Mouse (Mus musculus) lung, embryonic 14.5 days (tissue): ENCODE data around the gene Ppm1h. TPM values are rescaled to one million over a fixed set of nuclear protein-coding genes. Genes with fewer than 3 reads are reported as not detected.

Experiments
- ATAC-seq: fragments of 200-750 bp; cut with Nextera tagmentation; 2 replicates; pipeline ENCODE4 v1.8.0; 2017; ENCODE audit warnings: mild to moderate bottlenecking, moderate TSS enrichment, moderate library complexity; ENCODE audit not compliant: insufficient read depth
- DNase-seq: peaks from one replicate; pipeline ENCODE4 v3.0.0-alpha.2; 2015
- H3K27ac ChIP-seq: fragments of 300-500 bp; sonication (generic); 2 replicates; pipeline ENCODE4 v1.5.1; 2014; ENCODE audit warnings: low read depth, mild to moderate bottlenecking, moderate library complexity
- H3K27me3 ChIP-seq: fragments of 300-500 bp; sonication (generic); 2 replicates; pipeline ENCODE4 v1.6.1; 2014; ENCODE audit warnings: low read length, control low read depth; ENCODE audit not compliant: insufficient read depth
- H3K36me3 ChIP-seq: fragments of 300-500 bp; sonication (generic); 2 replicates; pipeline ENCODE4 v1.6.1; 2014; ENCODE audit warnings: control low read depth; ENCODE audit not compliant: insufficient read depth
- H3K4me1 ChIP-seq: fragments of 300-500 bp; sonication (generic); 2 replicates; pipeline ENCODE4 v1.6.1; 2014; ENCODE audit warnings: antibody characterized with exemption, control low read depth; ENCODE audit not compliant: insufficient read depth
- H3K4me2 ChIP-seq: fragments of 300-500 bp; sonication (generic); 2 replicates; pipeline ENCODE4 v1.6.1; 2014; ENCODE audit warnings: mild to moderate bottlenecking
- H3K4me3 ChIP-seq: fragments of 300-500 bp; sonication (generic); 2 replicates; pipeline ENCODE4 v1.5.1; 2014; ENCODE audit warnings: low read depth, low read length
- H3K9ac ChIP-seq: fragments of 300-500 bp; sonication (generic); 2 replicates; pipeline ENCODE4 v1.6.1; 2014
- H3K9me3 ChIP-seq: fragments of 300-500 bp; sonication (generic); 2 replicates; pipeline ENCODE4 v1.6.1; 2016; ENCODE audit warnings: low read depth, low read length, control low read depth
- CTCF ChIP-seq: IDR thresholded peaks from 2 replicates; pipeline ENCODE4 v1.5.1; 2016; ENCODE audit warnings: antibody characterized with exemption, low read depth
- WGBS: fragments of 180-500 bp; shearing (Covaris S2); extraction: QIAGEN DNeasy Blood & Tissue Kit; methylation state at CpG from one replicate; pipeline ENCODE4 v1.1.7; 2014; 5-methylcytosine and 5-hydroxymethylcytosine counted together
- polyA plus RNA-seq: library from polyadenylated mRNA; unstranded; fragments of >200 nt; fragmentation: Nextera tagmentation; extraction: Ambion mirVana; gene quantifications from 2 replicates; pipeline ENCODE4 v1.2.1, GENCODE M21; 2014

The Ppm1h gene
- polyA plus RNA-seq, 1 experiment from 2014 or later: 7.1 TPM

DNA sequence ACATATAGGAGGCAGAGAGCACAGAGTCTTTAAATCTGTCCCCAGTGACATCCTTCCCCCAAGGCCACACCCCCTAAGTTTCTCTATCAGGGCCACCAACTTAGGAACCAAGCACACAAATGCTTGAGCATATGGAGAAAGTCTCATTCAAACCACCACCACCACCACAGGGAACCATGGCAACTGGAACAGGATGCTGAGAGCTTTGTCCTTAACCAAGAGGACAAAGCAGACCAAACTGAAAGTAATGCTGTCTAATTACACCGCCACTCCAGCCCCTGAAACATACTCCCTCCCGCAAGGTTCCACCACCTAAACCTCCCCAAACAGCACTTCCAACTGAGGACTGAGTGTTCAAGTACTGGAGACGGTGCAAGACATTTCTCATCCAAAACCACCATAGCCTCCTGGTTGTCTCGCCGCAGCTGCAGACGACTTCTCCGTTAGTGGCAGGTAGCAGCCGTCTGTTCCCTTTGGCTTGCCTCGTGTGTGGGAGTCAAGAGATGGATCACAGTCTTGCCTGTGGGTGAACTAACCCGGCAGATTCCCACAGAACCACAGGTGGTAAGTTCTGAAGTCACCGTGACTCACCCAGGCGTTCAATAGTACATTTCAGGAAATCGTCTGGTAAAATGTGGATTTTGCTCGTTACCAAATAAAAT is 39.3 kb downstream of the Ppm1h start:
- no peak for DNase-seq

DNA sequence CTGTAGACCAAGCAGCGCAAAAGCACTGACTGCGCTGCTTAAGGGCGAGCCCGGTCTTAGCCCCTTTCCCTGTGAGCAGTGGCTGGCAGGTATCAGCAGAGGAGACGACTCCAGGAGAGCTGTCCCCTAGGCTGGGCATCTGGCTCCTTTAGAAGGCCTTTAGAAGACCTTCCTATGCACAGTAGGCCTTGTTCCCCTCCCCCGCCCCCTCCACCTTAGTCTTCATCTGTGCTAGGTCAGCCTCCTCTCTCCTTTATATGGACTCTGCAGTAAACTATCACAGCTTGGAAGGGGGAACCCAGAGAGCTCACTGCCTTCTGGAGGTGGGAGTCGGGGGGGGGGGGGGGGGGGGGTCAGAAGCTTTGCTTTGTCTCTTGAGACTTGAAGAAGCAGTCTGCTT is 40.4 kb downstream of the Ppm1h start:
- no peak overlapping the region for H3K27ac ChIP-seq
- TF ChIP-seq CTCF: no peak
- no peak for DNase-seq
- no peak for ATAC-seq
- 78% methylated on average over 6 of the region's 7 CpGs for WGBS
- H3K4me3 ChIP-seq: no peak overlapping the region
- no peaks in the 10 kb centered on the region for H3K36me3 ChIP-seq
- H3K9me3 ChIP-seq: no peaks in the 10 kb centered on the region
- no peak overlapping the region for H3K4me2 ChIP-seq
- H3K27me3 ChIP-seq: no peaks in the 10 kb centered on the region
- no peaks in the 10 kb centered on the region for H3K4me1 ChIP-seq
- H3K9ac ChIP-seq: no peak overlapping the region

More for the DNA sequence above, 39.3 kb downstream of the Ppm1h start:
- 77% methylated on average over 14 of the region's 14 CpGs for WGBS
- TF ChIP-seq CTCF: no peak
- Histone ChIP-seq H3K9me3 (no peaks in the 10 kb centered on the region), H3K4me2 (no peak overlapping the region), H3K36me3 (no peaks in the 10 kb centered on the region), H3K4me1 (no peaks in the 10 kb centered on the region), H3K27me3 (no peaks in the 10 kb centered on the region), H3K9ac (no peak overlapping the region), H3K4me3 (no peak overlapping the region), H3K27ac (no peak overlapping the region)
- no peak for ATAC-seq

DNA sequence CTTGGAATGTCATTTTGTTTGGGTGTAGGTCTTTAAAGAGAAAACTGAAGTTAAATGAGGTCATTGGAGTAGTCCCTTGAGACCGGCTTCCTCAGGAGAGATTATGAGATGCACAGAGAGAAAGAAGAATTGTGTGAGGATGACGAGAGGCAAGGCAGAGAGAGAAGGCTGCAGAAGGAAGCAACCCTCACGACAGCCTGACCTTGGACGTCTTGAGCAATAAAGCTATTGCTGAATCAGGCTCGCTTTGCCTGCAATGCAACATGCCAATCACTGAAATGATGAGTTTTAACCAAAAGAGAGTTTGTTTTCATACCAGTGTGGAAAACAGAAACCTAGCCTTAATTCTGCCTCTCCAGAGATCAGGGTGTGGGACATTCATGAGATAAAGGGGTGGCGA is 43.5 kb downstream of the Ppm1h start:
- Histone ChIP-seq H3K27ac (no peak overlapping the region), H3K9me3 (no peaks in the 10 kb centered on the region), H3K4me1 (no peaks in the 10 kb centered on the region), H3K4me2 (no peak overlapping the region), H3K9ac (no peak overlapping the region), H3K36me3 (no peaks in the 10 kb centered on the region), H3K4me3 (no peak overlapping the region), H3K27me3 (no peaks in the 10 kb centered on the region)
- DNase-seq (no peak), ATAC-seq (no peak)
- no peak for TF ChIP-seq CTCF
- 48% methylated on average over 6 of the region's 6 CpGs for WGBS

DNA sequence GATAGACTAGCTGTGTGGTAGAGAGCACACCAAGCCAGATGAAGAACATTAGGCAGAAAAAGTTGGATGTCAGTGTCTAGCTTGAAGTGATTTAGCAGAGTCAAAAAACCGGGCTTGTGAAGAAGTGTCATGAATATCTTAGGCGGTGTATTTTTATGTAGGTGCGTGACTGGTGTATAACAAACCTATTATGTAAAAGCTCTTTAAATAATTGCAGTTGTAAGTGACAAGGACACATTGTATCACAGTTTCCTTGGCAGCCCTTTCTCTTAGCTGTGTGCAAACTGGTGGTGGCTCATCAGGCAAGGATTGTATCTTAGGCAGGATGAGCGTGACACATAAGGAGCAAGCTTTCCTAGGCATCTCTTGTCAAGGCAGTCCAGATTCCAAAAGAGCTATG is 46.1 kb downstream of the Ppm1h start:
- 79% methylated on average over 4 of the region's 4 CpGs for WGBS
- Histone ChIP-seq H3K27me3 (no peaks in the 10 kb centered on the region), H3K4me3 (no peak overlapping the region), H3K9me3 (no peaks in the 10 kb centered on the region), H3K36me3 (no peaks in the 10 kb centered on the region), H3K9ac (no peak overlapping the region), H3K4me1 (no peaks in the 10 kb centered on the region), H3K27ac (no peak overlapping the region), H3K4me2 (no peak overlapping the region)
- no peak for TF ChIP-seq CTCF
- no peak for DNase-seq
- no peak for ATAC-seq

DNA sequence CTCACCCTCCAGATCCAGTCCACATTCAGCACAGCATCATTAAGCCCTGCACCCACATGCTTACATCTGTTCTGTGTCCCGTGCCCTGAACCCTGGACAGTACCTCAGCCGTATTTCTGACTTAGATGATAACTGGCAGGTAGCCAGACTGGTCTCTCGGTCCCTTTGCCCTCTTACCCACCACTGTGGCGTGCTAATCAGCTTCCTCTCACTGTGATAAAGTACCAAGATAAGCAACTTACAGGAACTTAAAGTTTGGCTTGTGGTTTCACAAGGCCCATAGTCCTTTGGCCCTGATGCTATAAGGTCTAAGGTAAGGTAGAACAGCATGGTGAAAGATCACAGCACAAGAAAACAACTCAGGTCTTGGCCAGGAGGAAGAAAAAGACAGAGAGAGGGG is 48.7 kb downstream of the Ppm1h start:
- DNase-seq (no peak), ATAC-seq (no peak)
- Histone ChIP-seq H3K36me3 (no peaks in the 10 kb centered on the region), H3K4me1 (no peaks in the 10 kb centered on the region), H3K4me2 (no peak overlapping the region), H3K27me3 (no peaks in the 10 kb centered on the region), H3K27ac (no peak overlapping the region), H3K9me3 (no peaks in the 10 kb centered on the region), H3K9ac (no peak overlapping the region), H3K4me3 (no peak overlapping the region)
- TF ChIP-seq CTCF: no peak
- 23% methylated on average over 4 of the region's 4 CpGs for WGBS

DNA sequence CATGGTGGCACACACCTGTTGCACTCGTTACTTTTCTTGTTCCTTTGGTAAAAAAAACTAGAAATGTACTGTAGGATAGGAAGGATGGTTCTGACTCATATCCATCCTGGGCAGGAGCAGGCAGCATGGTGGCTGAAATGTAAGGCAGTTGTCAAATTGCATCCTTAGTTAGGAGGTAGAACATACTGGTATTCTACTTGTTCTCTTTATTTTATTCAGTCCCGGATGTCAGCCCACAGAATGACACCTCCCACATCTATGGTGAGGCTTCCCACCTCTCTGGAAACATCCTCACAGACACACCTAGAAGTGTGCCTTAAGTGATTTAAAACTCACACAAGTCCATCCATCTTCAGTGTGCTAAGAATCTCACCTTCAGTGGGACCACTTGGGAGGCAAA is 49.6 kb downstream of the Ppm1h start:
- Histone ChIP-seq H3K36me3 (no peaks in the 10 kb centered on the region), H3K9ac (no peak overlapping the region), H3K4me3 (no peak overlapping the region), H3K27me3 (no peaks in the 10 kb centered on the region), H3K27ac (no peak overlapping the region), H3K9me3 (no peaks in the 10 kb centered on the region), H3K4me1 (no peaks in the 10 kb centered on the region), H3K4me2 (no peak overlapping the region)
- DNase-seq (no peak), ATAC-seq (no peak)
- no peak for TF ChIP-seq CTCF
- WGBS: 80% methylated on average over 2 of the region's 2 CpGs

DNA sequence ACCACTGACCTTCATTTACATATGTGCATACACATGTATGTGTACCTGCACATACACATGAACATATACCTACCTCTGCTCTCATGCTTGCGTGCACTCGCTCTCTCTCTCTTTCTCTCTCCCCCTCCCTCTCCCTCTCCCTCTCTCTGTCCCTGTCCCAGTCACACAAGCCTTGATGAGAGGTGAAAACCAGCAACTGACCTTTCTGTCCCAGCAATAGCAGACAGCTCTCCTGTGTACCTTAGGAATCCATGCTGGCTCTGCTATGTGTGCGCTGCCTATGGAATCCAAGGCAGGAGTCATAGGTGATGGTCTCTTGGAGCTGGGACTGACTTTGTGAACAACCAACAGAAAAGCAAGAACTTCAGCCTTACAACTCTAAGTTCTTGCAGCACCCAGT is 53.6 kb downstream of the Ppm1h start:
- WGBS: 96% methylated on average over 3 of the region's 3 CpGs

More for the DNA sequence above, 53.6 kb downstream of the Ppm1h start:
- Histone ChIP-seq H3K27ac (no peak overlapping the region), H3K4me2 (no peak overlapping the region), H3K9me3 (no peaks in the 10 kb centered on the region), H3K36me3 (no peaks in the 10 kb centered on the region), H3K4me3 (no peak overlapping the region), H3K27me3 (no peaks in the 10 kb centered on the region), H3K9ac (no peak overlapping the region), H3K4me1 (no peaks in the 10 kb centered on the region)
- ATAC-seq (no peak), DNase-seq (no peak)
- TF ChIP-seq CTCF: no peak
